Mouse (Mus musculus) lung, postnatal 0 days (tissue): ENCODE results near the gene Ssh2.

Experiments used
- CTCF ChIP-seq: IDR thresholded peaks from 2 replicates; pipeline ENCODE4 v1.5.1; 2016; ENCODE audit warnings: antibody characterized with exemption, mild to moderate bottlenecking
- EP300 ChIP-seq: IDR thresholded peaks from 2 replicates; pipeline ENCODE4 v1.6.1; 2016; ENCODE audit warnings: antibody characterized with exemption, mild to moderate bottlenecking, control low read depth

DNA sequence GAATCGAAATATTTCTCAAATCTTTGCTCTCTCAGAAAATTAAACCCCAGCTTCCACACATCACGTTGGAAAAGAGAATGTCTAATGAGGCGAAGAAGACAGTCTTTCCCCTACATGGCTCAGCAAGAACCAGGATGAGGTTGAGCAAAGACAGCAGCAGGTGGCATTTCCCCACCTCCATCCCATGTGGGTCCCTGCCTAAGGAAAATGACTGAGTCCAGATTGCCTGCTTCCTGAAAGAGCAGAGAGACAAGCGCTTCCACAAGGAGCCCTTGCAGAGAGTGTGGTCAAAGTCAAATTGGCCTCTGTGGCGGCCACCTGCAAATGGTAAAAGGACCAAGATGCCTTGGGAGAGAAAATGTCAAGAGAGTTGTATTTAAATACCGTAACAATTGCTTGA, 274.4 kb downstream of the Ssh2 start:
- TF ChIP-seq CTCF, result no peak
- TF ChIP-seq EP300, result no peak
